Comparison of ENCODE assay signal across 1 mouse cellular context in the genomic region with DNA sequence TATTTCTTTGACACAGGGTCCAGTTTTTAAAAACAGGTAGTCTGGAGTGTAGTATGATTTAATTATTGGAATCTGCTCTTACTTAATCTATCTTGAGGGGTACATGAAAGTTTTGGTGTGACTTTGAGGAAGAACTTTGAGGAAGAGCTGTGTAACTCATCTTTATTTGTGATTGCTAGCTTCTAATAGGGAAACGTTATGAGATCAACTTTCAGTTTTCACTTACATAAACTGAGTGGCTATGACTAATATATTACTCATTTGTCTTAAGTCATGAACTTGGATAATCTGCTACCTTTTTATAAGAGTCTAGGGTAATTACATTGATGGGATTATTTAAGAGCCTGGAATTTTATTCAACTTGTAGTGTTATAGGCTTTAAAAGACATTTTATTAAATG.
TF ChIP-seq lines count a peak whose summit lies in the region.

No protein-coding gene starts in this region.

TF ChIP-seq in MEL, 35 proteins besides CTCF, POLR2A, EP300 and RAD21 (continued from another document):
- TF ChIP-seq TCF12 (IDR thresholded peaks at IDR 0.05; ENCODE audit: low read depth, low read length) = no peak
- no peak for TF ChIP-seq POLR2AphosphoS5 (IDR thresholded peaks at IDR 0.05; ENCODE audit: borderline replicate concordance, low read depth, low read length)
- no peak for TF ChIP-seq MEF2A (IDR thresholded peaks at IDR 0.05; ENCODE audit: extremely low read depth, insufficient replicate concordance, low read depth, low read length, poor library complexity, severe bottlenecking)
- no peak for TF ChIP-seq POLR2AphosphoS2 (IDR thresholded peaks at IDR 0.05; ENCODE audit: low read length)
- TF ChIP-seq MYC (IDR thresholded peaks at IDR 0.05; ENCODE audit: low read depth, low read length) = no peak
- TF ChIP-seq ELF1 (IDR thresholded peaks at IDR 0.05; ENCODE audit: low read depth, low read length) = no peak
- TF ChIP-seq CHD1 (IDR thresholded peaks at IDR 0.05; ENCODE audit: low read depth, low read length) = no peak
